Mouse (Mus musculus) forebrain, embryonic 11.5 days (tissue): Measurements from ENCODE around the gene Wdr66. TPM values are rescaled to one million over a fixed set of nuclear protein-coding genes. Genes with fewer than 3 reads are reported as not detected.

Experiments
- ATAC-seq: fragments of 200-750 bp; cut with Nextera tagmentation; replicated peaks from 2 replicates; pipeline ENCODE4 v1.8.0; 2017; ENCODE audit warnings: moderate TSS enrichment; ENCODE audit not compliant: low FRiP score
- DNase-seq: peaks from one replicate; pipeline ENCODE4 v3.0.0-alpha.2; 2017; ENCODE audit warnings: low spot score
- H3K27ac ChIP-seq: fragments of 300-500 bp; sonication (generic); 2 replicates; pipeline ENCODE4 v1.5.1; 2014; ENCODE audit warnings: low read depth, low read length
- H3K27me3 ChIP-seq: fragments of 300-500 bp; sonication (generic); 2 replicates; pipeline ENCODE4 v1.6.1; 2014; ENCODE audit warnings: mild to moderate bottlenecking, low read length, mixed read lengths; ENCODE audit not compliant: control insufficient read depth, insufficient read depth
- H3K36me3 ChIP-seq: fragments of 300-500 bp; sonication (generic); 2 replicates; pipeline ENCODE4 v1.6.1; 2014; ENCODE audit warnings: mild to moderate bottlenecking, low read length, moderate library complexity, mixed read lengths; ENCODE audit not compliant: control insufficient read depth, insufficient read depth
- H3K4me1 ChIP-seq: fragments of 300-500 bp; sonication (generic); replicated peaks from 2 replicates; pipeline ENCODE4 v1.6.1; 2014; ENCODE audit warnings: low read length, mixed read lengths; ENCODE audit not compliant: control insufficient read depth, insufficient read depth
- H3K4me2 ChIP-seq: fragments of 300-500 bp; sonication (generic); 2 replicates; pipeline ENCODE4 v1.6.1; 2014; ENCODE audit warnings: low read depth, mild to moderate bottlenecking, low read length, moderate library complexity, mixed read lengths; ENCODE audit not compliant: severe bottlenecking
- H3K4me3 ChIP-seq: fragments of 300-500 bp; sonication (generic); 2 replicates; pipeline ENCODE4 v1.5.1; 2014; ENCODE audit warnings: low read depth, low read length
- H3K9ac ChIP-seq: fragments of 300-500 bp; sonication (generic); 2 replicates; pipeline ENCODE4 v1.6.1; 2014; ENCODE audit warnings: low read length
- H3K9me3 ChIP-seq: fragments of 300-500 bp; sonication (generic); 2 replicates; pipeline ENCODE4 v1.6.1; 2016; ENCODE audit warnings: low read length, mixed read lengths; ENCODE audit not compliant: control insufficient read depth
- WGBS: fragments of 180-500 bp; shearing (Covaris S2); extraction: QIAGEN DNeasy Blood & Tissue Kit; methylation state at CpG from one replicate; pipeline ENCODE4 v1.1.7; 2014; 5-methylcytosine and 5-hydroxymethylcytosine counted together
- polyA plus RNA-seq: library from polyadenylated mRNA; unstranded; fragments of >200 nt; fragmentation: Nextera tagmentation; extraction: Ambion mirVana; gene quantifications from 2 replicates; pipeline ENCODE4 v1.2.1, GENCODE M21; 2014

Wdr66 gene
- polyA plus RNA-seq, 1 experiment from 2014 or later = 1.9 TPM

DNA sequence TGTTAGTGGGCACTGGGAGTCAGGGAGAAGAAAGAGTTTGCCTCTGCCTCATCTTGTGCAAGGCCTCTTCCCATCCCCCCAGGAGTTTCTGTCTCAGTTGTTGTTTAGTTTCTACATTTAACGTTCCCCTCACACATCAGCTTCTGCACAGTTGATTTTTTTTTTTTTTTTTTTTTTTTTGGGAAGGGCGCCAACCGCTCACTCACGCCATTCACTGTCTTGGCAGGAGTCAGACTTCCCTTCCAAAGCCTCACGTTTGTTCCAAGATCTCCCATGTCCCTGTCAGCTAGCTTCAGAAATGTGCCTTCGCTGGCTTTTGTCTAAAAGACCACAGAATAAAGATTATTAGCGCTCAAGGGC, 25.4 kb downstream of the Wdr66 start:
- Histone ChIP-seq H3K4me1 (peaks cover 5% of the 10 kb centered on the region; the same call in 1 of the 2 replicates), H3K9ac (no peak overlapping the region)

GRCm38 (mm10) chr5:123277704-123278103, 25.8 kb downstream of the Wdr66 start:
- no peak for DNase-seq
- no peak overlapping the region for H3K9ac ChIP-seq
- no peak overlapping the region for H3K4me3 ChIP-seq
- WGBS = 95% methylated on average over 4 of the region's 4 CpGs
- no peaks in the 10 kb centered on the region for H3K9me3 ChIP-seq
- peaks cover 5% of the 10 kb centered on the region; the same call in 1 of the 2 replicates for H3K4me1 ChIP-seq
- no peaks in the 10 kb centered on the region for H3K36me3 ChIP-seq
- no peak for ATAC-seq
- no peak overlapping the region for H3K27ac ChIP-seq
- H3K27me3 ChIP-seq = no peaks in the 10 kb centered on the region
- H3K4me2 ChIP-seq = no peak overlapping the region

More for the DNA sequence above, 25.4 kb downstream of the Wdr66 start:
- Histone ChIP-seq H3K4me3 (no peak overlapping the region), H3K4me2 (no peak overlapping the region), H3K36me3 (no peaks in the 10 kb centered on the region), H3K9me3 (no peaks in the 10 kb centered on the region), H3K27me3 (no peaks in the 10 kb centered on the region), H3K27ac (no peak overlapping the region)
- 59% methylated on average over 7 of the region's 7 CpGs for WGBS
- DNase-seq (no peak), ATAC-seq (no peak)

GRCm38 (mm10) chr5:123279248-123279647, 27.3 kb downstream of the Wdr66 start:
- no peak overlapping the region for H3K27ac ChIP-seq
- no peak overlapping the region for H3K4me3 ChIP-seq
- DNase-seq = no peak
- H3K36me3 ChIP-seq = no peaks in the 10 kb centered on the region
- peaks cover 5% of the 10 kb centered on the region; the same call in 1 of the 2 replicates for H3K4me1 ChIP-seq
- no peaks in the 10 kb centered on the region for H3K27me3 ChIP-seq
- H3K9ac ChIP-seq = no peak overlapping the region
- no peaks in the 10 kb centered on the region for H3K9me3 ChIP-seq
- ATAC-seq = no peak
- no peak overlapping the region for H3K4me2 ChIP-seq
- WGBS = 98% methylated on average over 4 of the region's 4 CpGs

GRCm38 (mm10) chr5:123281336-123282136, 29.6 kb downstream of the Wdr66 start:
- H3K27me3 ChIP-seq = no peaks in the 10 kb centered on the region
- H3K4me3 ChIP-seq = no peak overlapping the region
- no peak overlapping the region for H3K9ac ChIP-seq
- peaks cover 3% of the 10 kb centered on the region; the same call in 1 of the 2 replicates for H3K4me1 ChIP-seq
- H3K4me2 ChIP-seq = no peak overlapping the region
- no peaks in the 10 kb centered on the region for H3K9me3 ChIP-seq
- no peak overlapping the region for H3K27ac ChIP-seq
- ATAC-seq (no peak), DNase-seq (no peak)
- WGBS = 79% methylated on average over 9 of the region's 9 CpGs
- no peaks in the 10 kb centered on the region for H3K36me3 ChIP-seq

DNA sequence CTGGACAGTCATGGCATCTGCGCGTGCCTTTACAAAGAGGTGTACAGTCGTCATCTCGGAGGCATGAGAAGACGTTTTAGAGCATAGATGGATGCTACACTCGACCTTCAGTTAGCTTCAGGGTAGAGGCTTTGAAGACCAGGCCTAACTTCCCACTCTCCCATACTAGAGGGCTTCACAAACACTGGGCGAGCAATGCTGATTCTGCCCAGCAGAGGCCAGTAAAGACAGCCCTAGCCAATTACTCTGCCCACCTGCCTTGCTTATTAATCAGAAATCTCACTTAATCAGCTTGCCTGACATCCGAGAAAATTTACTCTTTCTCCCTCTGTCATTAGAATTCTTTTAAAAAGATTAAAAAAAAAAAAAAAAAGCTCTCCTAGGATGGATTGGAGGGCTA, 33.3 kb downstream of the Wdr66 start:
- H3K4me2 ChIP-seq = no peak overlapping the region
- no peaks in the 10 kb centered on the region for H3K36me3 ChIP-seq
- no peaks in the 10 kb centered on the region for H3K9me3 ChIP-seq
- no peak overlapping the region for H3K27ac ChIP-seq
- DNase-seq (no peak), ATAC-seq (no peak)
- 48% methylated on average over 8 of the region's 8 CpGs for WGBS
- H3K4me1 ChIP-seq = no peaks in the 10 kb centered on the region
- H3K4me3 ChIP-seq = no peak overlapping the region
- H3K27me3 ChIP-seq = no peaks in the 10 kb centered on the region
- no peak overlapping the region for H3K9ac ChIP-seq

GRCm38 (mm10) chr5:123288079-123288478, 36.2 kb downstream of the Wdr66 start:
- no peaks in the 10 kb centered on the region for H3K27me3 ChIP-seq
- WGBS = 76% methylated on average over 5 of the region's 5 CpGs

GRCm38 (mm10) chr5:123294653-123295052, 42.8 kb downstream of the Wdr66 start:
- Histone ChIP-seq H3K4me2 (no peak overlapping the region), H3K9me3 (no peaks in the 10 kb centered on the region), H3K27me3 (no peaks in the 10 kb centered on the region; the same call in 1 of the 2 replicates), H3K4me3 (no peak overlapping the region), H3K4me1 (no peaks in the 10 kb centered on the region), H3K27ac (no peak overlapping the region), H3K9ac (no peak overlapping the region), H3K36me3 (no peaks in the 10 kb centered on the region)
- DNase-seq (no peak), ATAC-seq (no peak)
- WGBS = 89% methylated on average over 9 of the region's 9 CpGs

More at GRCm38 (mm10) chr5:123288079-123288478, 36.2 kb downstream of the Wdr66 start:
- Histone ChIP-seq H3K27ac (no peak overlapping the region), H3K4me1 (no peaks in the 10 kb centered on the region), H3K4me2 (no peak overlapping the region), H3K36me3 (no peaks in the 10 kb centered on the region), H3K9me3 (no peaks in the 10 kb centered on the region), H3K9ac (no peak overlapping the region), H3K4me3 (no peak overlapping the region)
- ATAC-seq (no peak), DNase-seq (no peak)

DNA sequence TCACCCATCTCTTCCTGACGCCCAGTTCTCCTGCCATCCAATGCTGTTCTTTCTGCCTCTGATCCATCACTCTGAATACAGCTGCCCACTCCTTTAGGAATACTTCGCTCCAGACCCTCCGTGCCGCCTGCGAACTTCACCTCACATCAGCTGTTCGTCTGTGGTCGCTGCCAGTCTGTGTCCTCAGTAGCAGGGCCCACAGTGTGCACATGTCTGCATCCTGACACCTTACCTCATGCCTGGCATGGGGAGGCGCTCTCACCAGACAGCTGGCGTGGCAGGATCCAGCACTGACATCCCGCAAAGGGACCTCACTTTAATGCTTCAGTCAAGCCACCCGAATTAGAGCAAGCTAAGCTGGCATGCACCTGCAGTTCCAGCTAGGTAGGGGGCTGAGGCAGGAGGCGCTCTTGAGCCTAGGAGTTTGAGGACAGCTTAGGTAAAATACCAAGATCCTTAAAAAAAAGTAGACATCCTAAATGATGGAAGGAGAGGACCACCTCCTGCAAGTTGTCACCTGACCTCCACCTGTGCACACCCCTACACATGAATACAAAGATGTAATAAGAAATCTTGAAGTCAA, 44.4 kb downstream of the Wdr66 start:
- Histone ChIP-seq H3K9ac (no peak overlapping the region), H3K36me3 (no peaks in the 10 kb centered on the region), H3K4me2 (no peak overlapping the region), H3K27ac (no peak overlapping the region), H3K9me3 (no peaks in the 10 kb centered on the region), H3K27me3 (no peaks in the 10 kb centered on the region; the same call in 1 of the 2 replicates), H3K4me3 (no peak overlapping the region), H3K4me1 (0 out of 2 replicates have a peak, but pooled peaks cover 3% of the 10 kb centered on the region)
- no peak for ATAC-seq
- DNase-seq = no peak
- WGBS = 68% methylated on average over 12 of the region's 12 CpGs
